Mouse (Mus musculus) forebrain, embryonic 13.5 days (tissue): Measurements from ENCODE around the gene Myh14. TPM values are rescaled to one million over a fixed set of nuclear protein-coding genes. Genes with fewer than 3 reads are reported as not detected.

Experiments used
- ATAC-seq: fragments of 200-750 bp; cut with Nextera tagmentation; 2 replicates; pipeline ENCODE4 v1.8.0; 2017
- H3K27ac ChIP-seq: fragments of 300-500 bp; sonication (generic); 2 replicates; pipeline ENCODE4 v1.5.1; 2015; ENCODE audit warnings: inconsistent platforms, mild to moderate bottlenecking, moderate library complexity
- H3K27me3 ChIP-seq: fragments of 300-500 bp; sonication (generic); 2 replicates; pipeline ENCODE4 v1.6.1; 2015; ENCODE audit warnings: mild to moderate bottlenecking, inconsistent platforms
- H3K36me3 ChIP-seq: fragments of 300-500 bp; sonication (generic); 2 replicates; pipeline ENCODE4 v1.6.1; 2015; ENCODE audit warnings: mild to moderate bottlenecking, inconsistent platforms; ENCODE audit not compliant: poor library complexity, severe bottlenecking
- H3K4me1 ChIP-seq: fragments of 300-500 bp; sonication (generic); 2 replicates; pipeline ENCODE4 v1.6.1; 2015; ENCODE audit warnings: inconsistent platforms
- H3K4me2 ChIP-seq: fragments of 300-500 bp; sonication (generic); 2 replicates; pipeline ENCODE4 v1.6.1; 2015; ENCODE audit warnings: inconsistent platforms, mild to moderate bottlenecking, moderate library complexity
- H3K4me3 ChIP-seq: fragments of 300-500 bp; sonication (generic); 2 replicates; pipeline ENCODE4 v1.5.1; 2015; ENCODE audit warnings: mild to moderate bottlenecking, inconsistent platforms
- H3K9ac ChIP-seq: fragments of 300-500 bp; sonication (generic); 2 replicates; pipeline ENCODE4 v1.6.1; 2015; ENCODE audit warnings: mild to moderate bottlenecking, inconsistent platforms
- H3K9me3 ChIP-seq: fragments of 300-500 bp; sonication (generic); replicated peaks from 2 replicates; pipeline ENCODE4 v1.6.1; 2016; ENCODE audit warnings: inconsistent platforms
- WGBS: fragments of 180-500 bp; shearing (Covaris S2); methylation state at CpG from one replicate; pipeline ENCODE4 v1.1.7; 2015; 5-methylcytosine and 5-hydroxymethylcytosine counted together
- polyA plus RNA-seq: library from polyadenylated mRNA; unstranded; fragments of >200 nt; fragmentation: Nextera tagmentation; extraction: Ambion mirVana; gene quantifications from 2 replicates; pipeline ENCODE4 v1.2.1, GENCODE M21; 2015

Gene Myh14
- polyA plus RNA-seq, 1 experiment from 2014 or later, result 0.49 TPM

DNA sequence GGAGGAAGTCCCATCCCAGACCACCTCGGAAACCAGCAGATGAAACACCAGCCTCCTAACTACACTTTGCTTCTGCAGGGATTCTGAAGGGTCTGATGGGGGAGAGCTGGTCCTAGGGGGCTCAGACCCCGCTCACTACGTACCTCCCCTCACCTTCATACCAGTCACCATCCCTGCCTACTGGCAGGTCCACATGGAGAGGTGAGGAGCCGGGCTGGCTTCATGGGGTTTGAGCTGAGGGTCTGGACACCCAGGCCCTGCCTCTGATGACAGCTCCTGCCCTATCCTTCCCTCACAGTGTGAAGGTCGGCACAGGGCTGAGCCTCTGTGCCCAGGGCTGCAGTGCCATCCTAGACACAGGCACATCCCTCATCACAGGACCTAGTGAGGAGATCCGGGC is 85.7 kb downstream of the Myh14 start:
- no peaks in the 10 kb centered on the region for H3K36me3 ChIP-seq
- peaks cover 29% of the 10 kb centered on the region for H3K27me3 ChIP-seq
- WGBS, result 93% methylated on average over 6 of the region's 6 CpGs

DNA sequence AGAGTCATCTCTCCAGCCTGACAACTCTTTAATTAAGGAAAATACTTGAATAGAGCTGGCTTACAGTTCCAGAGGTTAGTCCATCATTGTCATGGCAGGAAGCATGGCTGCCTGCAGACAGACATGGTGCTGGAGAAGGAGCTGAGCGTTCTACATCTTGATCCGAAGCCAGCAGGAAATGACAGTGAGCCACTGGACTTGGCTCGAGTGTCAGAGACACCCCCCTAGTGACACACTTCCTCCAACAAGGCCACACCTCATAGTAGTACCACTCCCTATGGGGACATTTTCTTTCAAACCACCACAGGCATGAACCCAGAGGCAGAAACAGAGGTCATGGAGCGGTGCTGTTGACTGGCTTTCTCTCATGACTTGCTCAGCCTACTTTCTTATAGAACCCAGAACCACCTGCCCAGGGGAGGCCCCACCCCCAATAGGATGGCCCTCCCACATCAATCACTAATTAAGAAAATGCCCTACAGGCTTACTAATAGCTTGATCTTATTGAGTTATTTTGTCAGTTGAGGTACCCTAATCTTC is 86.3 kb downstream of the Myh14 start:
- Histone ChIP-seq H3K36me3 (no peaks in the 10 kb centered on the region), H3K27ac (no peak overlapping the region), H3K4me2 (no peak overlapping the region), H3K9ac (no peak overlapping the region), H3K4me1 (peaks cover 23% of the 10 kb centered on the region), H3K4me3 (no peak overlapping the region), H3K9me3 (no peaks in the 10 kb centered on the region), H3K27me3 (peaks cover 23% of the 10 kb centered on the region)
- 84% methylated on average over 4 of the region's 4 CpGs for WGBS
- no peak for ATAC-seq

More for the DNA sequence above, 85.7 kb downstream of the Myh14 start:
- Histone ChIP-seq H3K27ac (no peak overlapping the region), H3K9me3 (no peaks in the 10 kb centered on the region), H3K9ac (no peak overlapping the region), H3K4me1 (peaks cover 29% of the 10 kb centered on the region), H3K4me2 (no peak overlapping the region), H3K4me3 (no peak overlapping the region)
- no peak for ATAC-seq

DNA sequence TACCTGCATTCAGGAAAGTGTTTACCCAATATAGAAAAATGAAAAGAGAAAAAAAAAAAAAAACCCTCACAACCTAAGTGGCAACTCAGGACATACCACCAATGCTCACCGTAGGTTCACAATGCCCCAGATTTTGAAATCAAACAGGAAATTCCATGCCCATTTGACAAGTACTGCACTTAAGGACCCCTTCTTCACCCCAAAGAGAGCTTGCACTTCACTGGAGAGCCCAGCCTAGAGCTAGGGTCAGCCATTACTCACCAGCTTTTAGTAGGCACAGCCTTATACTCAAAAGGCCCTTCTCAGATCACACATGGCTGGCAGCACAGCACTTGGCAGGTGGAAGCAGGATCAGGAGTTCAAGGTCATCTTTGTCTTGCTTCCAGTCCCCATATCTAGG is 87.5 kb downstream of the Myh14 start:
- Histone ChIP-seq H3K4me2 (no peak overlapping the region), H3K27me3 (peaks cover 15% of the 10 kb centered on the region), H3K9ac (no peak overlapping the region), H3K9me3 (peaks cover 3% of the 10 kb centered on the region; the same call in 1 of the 2 replicates), H3K27ac (no peak overlapping the region), H3K4me3 (no peak overlapping the region), H3K36me3 (no peaks in the 10 kb centered on the region), H3K4me1 (peaks cover 11% of the 10 kb centered on the region)
- WGBS, result 94% methylated on average over 1 of the region's 1 CpGs
- no peak for ATAC-seq

DNA sequence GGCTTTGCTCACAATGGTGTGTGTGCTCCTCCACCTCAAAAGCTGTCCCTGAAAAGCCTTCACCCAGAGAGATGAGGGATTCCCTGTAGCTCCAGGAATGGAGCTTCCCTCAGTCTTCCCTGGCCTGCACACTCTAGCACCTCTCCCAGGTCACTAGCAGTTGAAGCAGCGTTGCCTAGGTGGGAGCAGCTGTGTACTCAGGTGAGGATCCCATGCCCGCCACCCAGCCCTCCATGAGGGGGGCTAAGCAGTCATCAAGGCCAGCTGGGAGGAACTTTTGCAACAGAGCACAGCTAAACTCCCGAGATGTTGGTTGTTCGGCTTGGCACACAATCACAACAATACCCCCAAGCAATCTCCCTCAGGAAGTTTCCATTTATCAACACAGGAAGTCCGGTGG is 87.9 kb downstream of the Myh14 start:
- Histone ChIP-seq H3K36me3 (no peaks in the 10 kb centered on the region), H3K9me3 (peaks cover 3% of the 10 kb centered on the region; the same call in 1 of the 2 replicates)

DNA sequence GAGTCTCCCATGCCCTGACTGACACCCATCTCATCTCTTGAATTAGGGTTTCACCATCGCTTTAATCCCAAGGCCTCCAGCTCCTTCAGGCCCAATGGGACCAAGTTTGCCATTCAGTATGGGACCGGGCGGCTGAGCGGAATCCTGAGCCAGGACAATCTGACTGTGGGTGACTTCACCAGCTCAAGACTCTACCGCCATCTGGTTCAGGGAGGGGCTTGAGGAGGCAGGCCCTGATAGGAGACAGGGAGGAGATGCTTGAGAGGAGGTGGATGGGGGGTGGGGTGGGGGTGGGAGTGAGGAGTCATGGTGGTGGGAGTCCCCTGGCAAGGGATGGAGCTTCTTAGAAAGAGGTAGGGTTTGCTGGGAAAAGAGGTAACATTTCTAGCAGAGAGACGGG is 89.0 kb downstream of the Myh14 start:
- Histone ChIP-seq H3K4me3 (no peak overlapping the region), H3K27me3 (peaks cover 4% of the 10 kb centered on the region; the same call in 1 of the 2 replicates), H3K4me2 (no peak overlapping the region), H3K4me1 (no peaks in the 10 kb centered on the region), H3K36me3 (no peaks in the 10 kb centered on the region), H3K9me3 (peaks cover 3% of the 10 kb centered on the region; the same call in 1 of the 2 replicates), H3K9ac (no peak overlapping the region), H3K27ac (no peak overlapping the region)
- ATAC-seq, result no peak
- WGBS, result 89% methylated on average over 6 of the region's 6 CpGs

More for the DNA sequence above, 87.9 kb downstream of the Myh14 start:
- ATAC-seq, result no peak
- H3K9ac ChIP-seq, result no peak overlapping the region
- H3K4me3 ChIP-seq, result no peak overlapping the region
- H3K4me1 ChIP-seq, result peaks cover 8% of the 10 kb centered on the region
- no peak overlapping the region for H3K4me2 ChIP-seq
- peaks cover 11% of the 10 kb centered on the region for H3K27me3 ChIP-seq
- 83% methylated on average over 5 of the region's 5 CpGs for WGBS
- H3K27ac ChIP-seq, result no peak overlapping the region

DNA sequence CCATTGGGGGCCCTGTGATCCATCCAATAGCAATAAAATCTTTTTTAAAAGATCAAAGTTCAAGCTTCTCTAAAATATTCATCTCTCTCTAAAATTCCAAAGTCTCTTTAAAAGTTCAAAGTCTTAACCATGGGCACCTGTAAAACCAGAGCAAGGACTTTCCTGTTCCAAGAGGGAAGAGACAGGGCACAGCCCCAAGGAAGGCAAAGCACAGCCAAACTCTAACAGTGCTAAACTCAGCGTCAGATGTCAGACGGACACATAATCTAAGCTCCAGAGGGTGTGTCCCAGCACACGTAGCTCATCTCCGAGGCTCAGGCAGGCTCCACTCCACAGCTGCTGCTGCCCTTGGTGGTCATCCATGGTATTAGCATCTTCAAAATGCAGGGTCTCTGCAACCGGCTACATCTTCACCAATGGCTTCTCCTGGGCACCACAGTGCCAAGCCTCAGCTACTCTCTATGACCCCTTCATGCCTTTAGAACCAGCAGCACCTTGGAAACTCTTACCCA is 94.3 kb downstream of the Myh14 start:
- H3K27me3 ChIP-seq, result peaks cover 3% of the 10 kb centered on the region; the same call in 1 of the 2 replicates
- no peak overlapping the region for H3K4me3 ChIP-seq
- no peaks in the 10 kb centered on the region for H3K4me1 ChIP-seq
- no peaks in the 10 kb centered on the region for H3K36me3 ChIP-seq
- peaks cover 3% of the 10 kb centered on the region; the same call in 1 of the 2 replicates for H3K9me3 ChIP-seq
- no peak for ATAC-seq
- H3K27ac ChIP-seq, result no peak overlapping the region
- H3K9ac ChIP-seq, result no peak overlapping the region
- no peak overlapping the region for H3K4me2 ChIP-seq
- WGBS, result 53% methylated on average over 5 of the region's 5 CpGs

DNA sequence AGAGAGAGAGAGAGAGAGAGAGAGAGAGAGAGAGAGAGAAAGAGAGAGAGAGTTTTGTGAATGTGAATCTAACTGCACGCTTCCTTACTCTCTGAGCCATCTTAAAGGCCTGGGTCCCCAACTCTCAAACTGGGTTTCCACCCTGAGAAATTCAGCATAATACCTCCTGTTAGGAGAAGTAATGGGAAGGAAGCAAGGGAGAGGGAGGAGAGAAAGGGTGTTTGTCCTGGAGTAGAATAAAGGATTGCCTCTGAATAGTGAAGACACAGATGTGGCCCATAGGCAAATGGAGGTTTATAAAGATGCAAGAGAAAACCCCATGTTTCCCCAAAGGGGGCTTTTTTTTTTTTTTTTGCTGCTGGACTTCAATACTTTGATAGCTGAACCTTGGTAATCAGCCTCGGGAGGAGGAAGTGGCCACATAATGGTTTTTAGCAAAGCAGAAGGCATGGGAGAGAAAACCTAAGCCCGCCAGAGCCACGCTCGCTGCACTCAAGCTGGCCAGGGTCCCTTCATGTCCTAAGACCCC is 97.6 kb downstream of the Myh14 start:
- Histone ChIP-seq H3K9ac (no peak overlapping the region), H3K27me3 (peaks cover 7% of the 10 kb centered on the region; the same call in 1 of the 2 replicates), H3K4me2 (no peak overlapping the region), H3K36me3 (no peaks in the 10 kb centered on the region), H3K4me3 (no peak overlapping the region), H3K9me3 (no peaks in the 10 kb centered on the region), H3K4me1 (no peaks in the 10 kb centered on the region), H3K27ac (no peak overlapping the region)
- 68% methylated on average over 5 of the region's 5 CpGs for WGBS
- ATAC-seq, result no peak

DNA sequence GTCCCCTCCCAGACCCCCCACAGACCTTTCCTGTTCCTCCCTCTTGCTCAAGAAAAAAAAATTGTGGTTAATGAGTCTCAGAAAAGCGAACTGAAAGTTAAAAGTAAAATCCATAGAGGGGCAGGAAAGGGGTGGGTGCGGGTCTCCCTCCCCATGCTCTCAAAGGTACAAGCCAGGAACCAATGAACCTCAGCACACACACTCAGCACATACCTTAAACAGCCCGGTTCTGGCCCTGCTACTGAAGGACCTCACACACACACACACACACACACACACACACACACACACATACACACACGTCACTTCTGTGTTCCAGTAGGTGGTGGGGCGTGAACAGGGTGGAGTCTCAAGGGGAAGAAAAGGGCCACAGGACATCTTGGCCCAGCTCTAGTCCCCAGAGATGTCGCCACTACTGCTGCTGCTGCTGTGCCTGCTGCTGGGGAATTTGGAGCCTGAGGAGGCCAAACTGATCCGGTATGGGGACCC is 98.4 kb downstream of the Myh14 start, which contains the start of gene Napsa:
TSS of gene Napsa (plus strand) at position 168 of the 489 bp plus-strand sequence.
- H3K4me3 ChIP-seq, result no peak within 1 kb of the TSS
- no peak within 1 kb of the TSS for H3K27ac ChIP-seq
- H3K4me1 ChIP-seq, result no peaks in the 10 kb centered on the region
- no peaks in the 10 kb centered on the region for H3K36me3 ChIP-seq
- H3K9me3 ChIP-seq, result no peaks in the 10 kb centered on the region
- H3K27me3 ChIP-seq, result peaks cover 7% of the 10 kb centered on the region; the same call in 1 of the 2 replicates
- 30% methylated on average over 7 of the region's 7 CpGs for WGBS
- no peak within 1 kb of the TSS for H3K9ac ChIP-seq
- H3K4me2 ChIP-seq, result no peak within 1 kb of the TSS
- no peak for ATAC-seq

DNA sequence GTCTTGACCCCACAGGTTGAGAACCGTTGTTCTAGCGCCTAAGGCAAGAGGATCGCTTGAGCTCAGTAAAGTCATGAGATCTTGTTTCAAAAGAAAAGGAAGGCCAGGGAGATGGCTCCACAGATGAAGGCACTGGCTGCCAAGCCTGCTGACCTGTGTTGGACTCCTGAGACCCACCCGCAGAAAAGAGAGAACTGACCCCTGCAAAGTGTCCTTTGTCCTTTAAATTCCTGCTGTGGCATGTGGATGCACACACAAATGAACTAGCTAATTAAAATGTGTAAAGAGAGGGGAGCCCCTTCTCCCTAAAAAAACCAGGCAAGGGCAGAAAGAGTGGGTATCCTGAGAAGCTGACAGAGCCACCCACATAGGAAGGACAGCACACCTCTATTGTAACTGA is 98.8 kb downstream of the Myh14 start:
- Histone ChIP-seq H3K4me3 (no peak overlapping the region), H3K36me3 (no peaks in the 10 kb centered on the region), H3K27me3 (peaks cover 7% of the 10 kb centered on the region; the same call in 1 of the 2 replicates), H3K9ac (no peak overlapping the region), H3K4me2 (no peak overlapping the region), H3K4me1 (no peaks in the 10 kb centered on the region), H3K9me3 (no peaks in the 10 kb centered on the region), H3K27ac (no peak overlapping the region)
- ATAC-seq, result no peak
- 24% methylated on average over 4 of the region's 4 CpGs for WGBS

DNA sequence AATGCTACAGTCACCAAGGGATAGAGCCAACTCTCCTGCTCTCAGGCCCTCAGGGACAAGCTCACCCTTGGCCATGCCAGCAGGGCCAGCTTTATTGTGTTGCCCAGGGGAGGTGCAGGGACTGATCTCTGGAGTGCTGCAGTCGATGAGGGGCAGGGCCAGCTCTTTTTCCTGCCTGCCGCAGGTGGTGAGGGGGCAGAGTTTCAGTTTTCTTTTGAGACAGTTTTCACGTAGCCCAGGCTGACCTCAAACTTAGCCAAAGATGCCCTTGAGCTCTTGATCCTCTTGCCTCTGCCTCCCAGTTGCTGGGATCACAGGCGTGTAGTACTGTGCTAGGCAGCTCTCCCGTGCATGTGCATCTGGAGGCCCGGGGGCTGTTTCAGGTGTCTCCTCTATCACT is 99.7 kb downstream of the Myh14 start:
- H3K9ac ChIP-seq, result no peak overlapping the region
- H3K4me1 ChIP-seq, result no peaks in the 10 kb centered on the region
- no peaks in the 10 kb centered on the region for H3K9me3 ChIP-seq
- 86% methylated on average over 6 of the region's 6 CpGs for WGBS
- no peak overlapping the region for H3K27ac ChIP-seq
- ATAC-seq, result no peak
- 0 out of 2 replicates have a peak, but pooled peaks cover 3% of the 10 kb centered on the region for H3K27me3 ChIP-seq
- no peak overlapping the region for H3K4me2 ChIP-seq
- no peak overlapping the region for H3K4me3 ChIP-seq
- H3K36me3 ChIP-seq, result no peaks in the 10 kb centered on the region

DNA sequence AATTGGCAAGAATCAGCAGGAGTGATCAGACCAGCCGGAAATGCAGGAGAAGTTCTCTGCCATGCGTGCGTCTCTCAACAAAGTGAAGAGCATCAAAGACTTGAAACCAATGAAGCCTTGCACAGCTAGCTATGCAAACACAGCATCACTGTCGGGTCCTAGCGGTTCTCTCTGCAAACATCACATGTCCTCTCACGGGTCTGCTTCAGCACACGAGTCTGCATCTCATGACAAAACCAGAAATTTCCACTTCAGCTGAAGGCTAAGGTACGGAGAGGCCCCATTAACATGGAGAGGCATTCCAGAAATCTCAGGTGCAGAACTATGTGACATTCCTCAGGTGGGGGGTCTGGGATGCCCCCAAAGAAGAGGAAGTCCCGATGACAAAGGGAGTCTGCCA is 101.8 kb downstream of the Myh14 start:
- Histone ChIP-seq H3K9ac (no peak overlapping the region), H3K4me3 (no peak overlapping the region), H3K27me3 (0 out of 2 replicates have a peak, but pooled peaks cover 8% of the 10 kb centered on the region), H3K4me2 (no peak overlapping the region), H3K27ac (no peak overlapping the region), H3K36me3 (no peaks in the 10 kb centered on the region), H3K4me1 (no peaks in the 10 kb centered on the region), H3K9me3 (no peaks in the 10 kb centered on the region)
- ATAC-seq, result no peak
- WGBS, result 77% methylated on average over 9 of the region's 9 CpGs

DNA sequence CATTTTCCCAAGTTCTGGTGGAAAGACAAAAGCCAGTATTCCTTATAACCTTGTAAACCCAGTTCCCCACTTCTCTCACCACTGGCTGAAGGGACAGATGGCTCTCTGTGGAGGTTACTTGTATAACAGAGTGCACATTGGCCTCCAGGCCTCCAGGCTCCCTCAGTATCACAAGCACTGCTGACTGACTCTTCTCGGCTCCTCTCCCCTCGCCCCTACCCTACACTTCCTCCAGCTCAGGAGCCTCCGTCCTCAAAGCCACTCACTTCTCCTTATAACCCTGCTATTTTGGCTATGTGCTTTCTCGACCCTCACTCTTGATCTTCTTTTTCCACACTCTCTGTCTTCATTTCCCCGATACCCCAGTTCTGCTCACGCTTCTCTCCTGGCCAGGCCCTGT is 105.2 kb downstream of the Myh14 start:
- no peak overlapping the region for H3K9ac ChIP-seq
- no peaks in the 10 kb centered on the region for H3K36me3 ChIP-seq
- H3K27ac ChIP-seq, result no peak overlapping the region
- H3K4me2 ChIP-seq, result no peak overlapping the region
- ATAC-seq, result no peak
- H3K4me1 ChIP-seq, result no peaks in the 10 kb centered on the region
- H3K9me3 ChIP-seq, result no peaks in the 10 kb centered on the region
- WGBS, result 72% methylated on average over 6 of the region's 6 CpGs
- no peak overlapping the region for H3K4me3 ChIP-seq
- 0 out of 2 replicates have a peak, but pooled peaks cover 8% of the 10 kb centered on the region for H3K27me3 ChIP-seq
